Mouse (Mus musculus) midbrain, embryonic 14.5 days (tissue): ENCODE data around the gene Enox2. TPM values are rescaled to one million over a fixed set of nuclear protein-coding genes. Genes with fewer than 3 reads are reported as not detected.

Source experiments
- polyA plus RNA-seq: library from polyadenylated mRNA; unstranded; fragments of >200 nt; fragmentation: Nextera tagmentation; extraction: Ambion mirVana; gene quantifications from 2 replicates; pipeline ENCODE4 v1.2.1, GENCODE M21; 2014

Enox2 gene
- polyA plus RNA-seq, 1 experiment from 2014 or later: 7.9 TPM

Other genes with a start within 250 kb of the Enox2 start
- 2.0 and 2.2 TPM in 2 replicates for gene Arhgap36, start 175.7 kb upstream of the Enox2 start, polyA plus RNA-seq